Mouse (Mus musculus): ENCODE results near the gene Cpox. TPM values are rescaled to one million over a fixed set of nuclear protein-coding genes. Genes with fewer than 3 reads are reported as not detected.

The Cpox gene
- polyA plus RNA-seq, 1 experiment, result 55.5 TPM

- peaks cover 46% of the 10 kb centered on the region for H3K4me1 ChIP-seq (ENCODE audit: control insufficient read depth)
- H3K27me3 ChIP-seq (ENCODE audit: control insufficient read depth), result no peaks in the 10 kb centered on the region
- no peak for TF ChIP-seq TAL1 (IDR thresholded peaks at IDR 0.05; ENCODE audit: low read length)
- TF ChIP-seq GATA1 (IDR thresholded peaks at IDR 0.05; ENCODE audit: low read length), result no peak
- no peaks in the 10 kb centered on the region for H3K9me3 ChIP-seq (ENCODE audit: control insufficient read depth, low read length)
- no peaks in the 10 kb centered on the region for H3K36me3 ChIP-seq (ENCODE audit: control insufficient read depth)
- H3K4me3 ChIP-seq (replicated peaks), result no peak overlapping the region
Measured at GRCm38 (mm10) chr16:58637448-58637847, 32.6 kb upstream of the Cpox start.

- H3K4me1 ChIP-seq (ENCODE audit: control insufficient read depth), result peaks cover 46% of the 10 kb centered on the region
- no peak overlapping the region for H3K4me3 ChIP-seq (replicated peaks)
- no peaks in the 10 kb centered on the region for H3K36me3 ChIP-seq (ENCODE audit: control insufficient read depth)
- no peak for TF ChIP-seq GATA1 (IDR thresholded peaks at IDR 0.05; ENCODE audit: low read length)
- no peak for TF ChIP-seq TAL1 (IDR thresholded peaks at IDR 0.05; ENCODE audit: low read length)
- no peaks in the 10 kb centered on the region for H3K9me3 ChIP-seq (ENCODE audit: control insufficient read depth, low read length)
- no peaks in the 10 kb centered on the region for H3K27me3 ChIP-seq (ENCODE audit: control insufficient read depth)
Measured at GRCm38 (mm10) chr16:58638016-58638415, 32.1 kb upstream of the Cpox start.

DNA sequence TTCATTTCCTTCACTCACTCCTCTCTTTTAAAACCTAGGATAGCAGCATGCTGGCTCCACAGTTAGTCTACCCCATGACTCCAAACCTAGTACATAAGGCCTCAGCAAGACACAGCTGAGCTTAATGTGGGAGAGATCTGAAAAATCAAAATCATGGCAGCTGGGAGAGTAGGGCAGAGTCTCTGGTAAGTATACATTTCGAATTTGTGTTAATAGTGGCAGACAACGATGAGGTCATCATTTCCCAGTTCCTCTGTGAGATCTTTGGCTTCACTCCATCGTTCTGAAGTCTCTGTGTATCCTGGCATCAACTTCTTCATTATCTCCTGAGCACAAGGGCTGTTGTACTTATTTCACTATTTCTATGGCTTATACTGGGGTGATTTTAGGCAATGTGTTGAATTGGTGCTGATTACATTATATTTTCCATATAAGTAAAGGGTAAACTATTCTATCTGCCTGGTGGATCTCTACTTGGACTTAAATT is 31.4 kb upstream of the Cpox start, which contains the start of gene E330017A01Rik:
E330017A01Rik (minus strand) TSS at position 51 of the 487 bp plus-strand sequence.
- no peaks in the 10 kb centered on the region for H3K9me3 ChIP-seq (ENCODE audit: control insufficient read depth, low read length)
- no peaks in the 10 kb centered on the region for H3K36me3 ChIP-seq (ENCODE audit: control insufficient read depth)
- no peak within 1 kb of the TSS for H3K4me3 ChIP-seq (replicated peaks)
- no peaks in the 10 kb centered on the region for H3K27me3 ChIP-seq (ENCODE audit: control insufficient read depth)
- TF ChIP-seq TAL1 (IDR thresholded peaks at IDR 0.05; ENCODE audit: low read length) (no peak), GATA1 (IDR thresholded peaks at IDR 0.05; ENCODE audit: low read length) (no peak)
- peaks cover 46% of the 10 kb centered on the region for H3K4me1 ChIP-seq (ENCODE audit: control insufficient read depth)

DNA sequence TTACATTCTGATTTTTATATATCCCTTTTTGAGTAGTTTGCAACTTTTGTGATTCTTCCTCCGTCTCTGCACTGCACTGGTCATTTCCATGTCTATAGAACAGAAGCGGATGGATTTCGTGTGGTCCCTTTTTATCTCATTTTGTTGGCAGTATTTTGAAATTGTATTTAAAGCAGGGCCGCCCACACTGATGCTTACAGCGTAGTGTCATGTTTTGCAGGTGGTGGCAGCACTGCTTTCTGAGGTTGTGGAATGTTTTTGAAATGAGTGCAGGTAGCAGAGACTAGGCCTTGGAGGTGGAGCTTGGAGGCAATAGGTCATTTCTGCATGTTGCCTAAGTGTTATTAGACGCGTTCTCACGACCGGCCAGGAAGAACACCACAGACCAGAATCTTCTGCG is 20.1 kb upstream of the Cpox start:
- peaks cover 6% of the 10 kb centered on the region for H3K4me1 ChIP-seq (ENCODE audit: control insufficient read depth)
- H3K36me3 ChIP-seq (ENCODE audit: control insufficient read depth), result no peaks in the 10 kb centered on the region; the same call in 1 of the 2 replicates
- H3K9me3 ChIP-seq (ENCODE audit: control insufficient read depth, low read length), result no peaks in the 10 kb centered on the region
- no peak overlapping the region for H3K4me3 ChIP-seq (replicated peaks)
- H3K27me3 ChIP-seq (ENCODE audit: control insufficient read depth), result no peaks in the 10 kb centered on the region
- TF ChIP-seq TAL1 (IDR thresholded peaks at IDR 0.05; ENCODE audit: low read length) (no peak), GATA1 (IDR thresholded peaks at IDR 0.05; ENCODE audit: low read length) (no peak)

GRCm38 (mm10) chr16:58655751-58656150 is 14.3 kb upstream of the Cpox start:
- TF ChIP-seq GATA1 (IDR thresholded peaks at IDR 0.05; ENCODE audit: low read length), result no peak
- TF ChIP-seq TAL1 (IDR thresholded peaks at IDR 0.05; ENCODE audit: low read length), result no peak

GRCm38 (mm10) chr16:58656526-58656925 is 13.6 kb upstream of the Cpox start:
- Histone ChIP-seq H3K4me3 (replicated peaks) (no peak overlapping the region), H3K36me3 (ENCODE audit: control insufficient read depth) (peaks cover 27% of the 10 kb centered on the region), H3K4me1 (ENCODE audit: control insufficient read depth) (peaks cover 54% of the 10 kb centered on the region), H3K27me3 (ENCODE audit: control insufficient read depth) (no peaks in the 10 kb centered on the region), H3K9me3 (ENCODE audit: control insufficient read depth, low read length) (no peaks in the 10 kb centered on the region)
- TF ChIP-seq TAL1 (IDR thresholded peaks at IDR 0.05; ENCODE audit: low read length) (no peak), GATA1 (IDR thresholded peaks at IDR 0.05; ENCODE audit: low read length) (no peak)

More at GRCm38 (mm10) chr16:58655751-58656150, 14.3 kb upstream of the Cpox start:
- Histone ChIP-seq H3K4me3 (replicated peaks) (no peak overlapping the region), H3K27me3 (ENCODE audit: control insufficient read depth) (no peaks in the 10 kb centered on the region), H3K36me3 (ENCODE audit: control insufficient read depth) (peaks cover 19% of the 10 kb centered on the region), H3K4me1 (ENCODE audit: control insufficient read depth) (peaks cover 46% of the 10 kb centered on the region), H3K9me3 (ENCODE audit: control insufficient read depth, low read length) (no peaks in the 10 kb centered on the region)

GRCm38 (mm10) chr16:58658668-58659067 is 11.4 kb upstream of the Cpox start:
- no peaks in the 10 kb centered on the region for H3K9me3 ChIP-seq (ENCODE audit: control insufficient read depth, low read length)
- peaks cover 75% of the 10 kb centered on the region for H3K4me1 ChIP-seq (ENCODE audit: control insufficient read depth)
- H3K27me3 ChIP-seq (ENCODE audit: control insufficient read depth), result no peaks in the 10 kb centered on the region
- TF ChIP-seq GATA1 (IDR thresholded peaks at IDR 0.05; ENCODE audit: low read length), result peak; percentile 48; the same call in 1 of the 2 replicates
- peak; percentile 82 for TF ChIP-seq TAL1 (IDR thresholded peaks at IDR 0.05; ENCODE audit: low read length)
- H3K36me3 ChIP-seq (ENCODE audit: control insufficient read depth), result peaks cover 27% of the 10 kb centered on the region
- H3K4me3 ChIP-seq (replicated peaks), result peak overlapping the region; percentile 47

DNA sequence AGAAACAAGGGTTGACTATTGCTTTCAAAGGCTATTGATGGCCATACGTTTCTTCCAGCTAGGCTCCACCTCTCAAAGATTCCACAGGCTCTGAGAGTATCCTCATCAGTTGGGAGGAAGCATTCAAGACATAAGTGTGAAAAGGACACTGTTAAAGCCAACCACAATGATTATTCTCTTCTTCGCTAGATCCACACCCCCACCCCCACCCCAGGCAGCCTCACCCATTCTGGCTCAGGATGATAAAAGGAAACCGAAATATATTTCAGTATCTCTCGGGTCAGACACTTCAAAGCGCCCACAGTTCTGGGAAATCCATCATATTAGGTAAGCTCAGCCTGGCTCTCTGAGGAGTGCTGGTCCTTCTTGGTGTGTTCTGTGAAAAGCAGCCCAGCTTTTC is 8.3 kb upstream of the Cpox start:
- Histone ChIP-seq H3K27me3 (ENCODE audit: control insufficient read depth) (no peaks in the 10 kb centered on the region), H3K4me1 (ENCODE audit: control insufficient read depth) (peaks cover 98% of the 10 kb centered on the region), H3K9me3 (ENCODE audit: control insufficient read depth, low read length) (no peaks in the 10 kb centered on the region), H3K4me3 (replicated peaks) (peak overlapping the region; percentile 61), H3K36me3 (ENCODE audit: control insufficient read depth) (peaks cover 44% of the 10 kb centered on the region)
- TF ChIP-seq GATA1 (IDR thresholded peaks at IDR 0.05; ENCODE audit: low read length) (peak; percentile 54), TAL1 (IDR thresholded peaks at IDR 0.05; ENCODE audit: low read length) (peak; percentile 82)

- Histone ChIP-seq H3K9me3 (ENCODE audit: control insufficient read depth, low read length) (no peaks in the 10 kb centered on the region), H3K4me1 (ENCODE audit: control insufficient read depth) (peaks cover 100% of the 10 kb centered on the region), H3K36me3 (ENCODE audit: control insufficient read depth) (peaks cover 44% of the 10 kb centered on the region), H3K27me3 (ENCODE audit: control insufficient read depth) (no peaks in the 10 kb centered on the region), H3K4me3 (replicated peaks) (peak overlapping the region; percentile 61)
- no peak for TF ChIP-seq TAL1 (IDR thresholded peaks at IDR 0.05; ENCODE audit: low read length)
- no peak for TF ChIP-seq GATA1 (IDR thresholded peaks at IDR 0.05; ENCODE audit: low read length)
Measured at GRCm38 (mm10) chr16:58662287-58662791, 7.8 kb upstream of the Cpox start.
